Mouse (Mus musculus): ENCODE results near the gene Btrc. TPM values are rescaled to one million over a fixed set of nuclear protein-coding genes. Genes with fewer than 3 reads are reported as not detected.

Gene Btrc
- 48.1 and 58.3 TPM in 2 replicates for polyA plus RNA-seq (2014; fragmentation: Nextera tagmentation; extraction: Ambion mirVana)

- H3K4me1 ChIP-seq (ENCODE audit: control insufficient read depth, insufficient read depth, low read length) = peaks cover 10% of the 10 kb centered on the region
- DNase-seq (ENCODE audit: low spot score) (peak; percentile 100), ATAC-seq (peak; percentile 99)
- WGBS = under 1% methylated on average over 42 of the region's 42 CpGs
- H3K4me2 ChIP-seq (ENCODE audit: low read length) = peak within 1 kb of the TSS; percentile 76
- H3K4me3 ChIP-seq (ENCODE audit: low read depth, low read length) = peak within 1 kb of the TSS; percentile 78
- 0 out of 2 replicates have a peak, but pooled peaks cover 4% of the 10 kb centered on the region for H3K36me3 ChIP-seq (ENCODE audit: control insufficient read depth, insufficient read depth, low read length)
- H3K27me3 ChIP-seq (replicated peaks; ENCODE audit: control insufficient read depth, insufficient read depth, low read length) = 0 out of 2 replicates have a peak, but pooled peaks cover 3% of the 10 kb centered on the region
- peak within 1 kb of the TSS; percentile 86 for H3K9ac ChIP-seq (ENCODE audit: low read length)
- H3K9me3 ChIP-seq (replicated peaks; ENCODE audit: control insufficient read depth, low read length) = no peaks in the 10 kb centered on the region
- H3K27ac ChIP-seq (ENCODE audit: low read depth, low read length) = peak within 1 kb of the TSS; percentile 95
Measured at GRCm38 (mm10) chr19:45363384-45363926, at the start of gene Btrc. Btrc (plus strand) TSS chr19:45363734.

- no peaks in the 10 kb centered on the region for H3K27me3 ChIP-seq (replicated peaks; ENCODE audit: control insufficient read depth, insufficient read depth, low read length)
- DNase-seq (ENCODE audit: low spot score) (no peak), ATAC-seq (no peak)
- H3K9ac ChIP-seq (ENCODE audit: low read length) = 0 out of 2 replicates have a peak overlapping the region, but pooled peaks have one; percentile 13
- no peak overlapping the region for H3K4me2 ChIP-seq (ENCODE audit: low read length)
- no peaks in the 10 kb centered on the region for H3K9me3 ChIP-seq (replicated peaks; ENCODE audit: control insufficient read depth, low read length)
- H3K27ac ChIP-seq (ENCODE audit: low read depth, low read length) = peak overlapping the region; percentile 66; the same call in 1 of the 2 replicates
- no peak overlapping the region for H3K4me3 ChIP-seq (ENCODE audit: low read depth, low read length)
- WGBS = 40% methylated on average over 13 of the region's 13 CpGs
- no peaks in the 10 kb centered on the region for H3K36me3 ChIP-seq (ENCODE audit: control insufficient read depth, insufficient read depth, low read length)
- H3K4me1 ChIP-seq (ENCODE audit: control insufficient read depth, insufficient read depth, low read length) = peaks cover 6% of the 10 kb centered on the region
Measured at GRCm38 (mm10) chr19:45317473-45317882, 46.1 kb upstream of the Btrc start.

GRCm38 (mm10) chr19:45321062-45321461 lies 42.5 kb upstream of the Btrc start:
- no peaks in the 10 kb centered on the region for H3K36me3 ChIP-seq (ENCODE audit: control insufficient read depth, insufficient read depth, low read length)
- ATAC-seq (no peak), DNase-seq (ENCODE audit: low spot score) (no peak)
- H3K4me1 ChIP-seq (ENCODE audit: control insufficient read depth, insufficient read depth, low read length) = no peaks in the 10 kb centered on the region
- no peak overlapping the region for H3K9ac ChIP-seq (ENCODE audit: low read length)
- H3K4me2 ChIP-seq (ENCODE audit: low read length) = no peak overlapping the region
- 80% methylated on average over 5 of the region's 5 CpGs for WGBS
- H3K4me3 ChIP-seq (ENCODE audit: low read depth, low read length) = no peak overlapping the region
- H3K27ac ChIP-seq (ENCODE audit: low read depth, low read length) = no peak overlapping the region
- no peaks in the 10 kb centered on the region for H3K9me3 ChIP-seq (replicated peaks; ENCODE audit: control insufficient read depth, low read length)
- no peaks in the 10 kb centered on the region for H3K27me3 ChIP-seq (replicated peaks; ENCODE audit: control insufficient read depth, insufficient read depth, low read length)

- no peak overlapping the region for H3K4me2 ChIP-seq (ENCODE audit: low read length)
- no peaks in the 10 kb centered on the region for H3K36me3 ChIP-seq (ENCODE audit: control insufficient read depth, insufficient read depth, low read length)
- H3K9me3 ChIP-seq (replicated peaks; ENCODE audit: control insufficient read depth, low read length) = no peaks in the 10 kb centered on the region
- no peak overlapping the region for H3K27ac ChIP-seq (ENCODE audit: low read depth, low read length)
- no peak for ATAC-seq
- 64% methylated on average over 3 of the region's 3 CpGs for WGBS
- H3K27me3 ChIP-seq (replicated peaks; ENCODE audit: control insufficient read depth, insufficient read depth, low read length) = 0 out of 2 replicates have a peak, but pooled peaks cover 3% of the 10 kb centered on the region
- no peak overlapping the region for H3K9ac ChIP-seq (ENCODE audit: low read length)
- H3K4me3 ChIP-seq (ENCODE audit: low read depth, low read length) = no peak overlapping the region
- DNase-seq (ENCODE audit: low spot score) = no peak
- H3K4me1 ChIP-seq (ENCODE audit: control insufficient read depth, insufficient read depth, low read length) = peaks cover 11% of the 10 kb centered on the region; the same call in 1 of the 2 replicates
Measured at GRCm38 (mm10) chr19:45329039-45329438, 34.5 kb upstream of the Btrc start.

- WGBS = 4% methylated on average over 24 of the region's 24 CpGs
- H3K27ac ChIP-seq (ENCODE audit: low read depth, low read length) = no peak overlapping the region
- DNase-seq (ENCODE audit: low spot score) = peak; percentile 43
Measured at GRCm38 (mm10) chr19:45329748-45330298, 33.7 kb upstream of the Btrc start.

GRCm38 (mm10) chr19:45336718-45337117 lies 26.8 kb upstream of the Btrc start:
- Histone ChIP-seq H3K36me3 (ENCODE audit: control insufficient read depth, insufficient read depth, low read length) (no peaks in the 10 kb centered on the region), H3K4me1 (ENCODE audit: control insufficient read depth, insufficient read depth, low read length) (peaks cover 7% of the 10 kb centered on the region), H3K4me2 (ENCODE audit: low read length) (no peak overlapping the region), H3K9ac (ENCODE audit: low read length) (no peak overlapping the region), H3K9me3 (replicated peaks; ENCODE audit: control insufficient read depth, low read length) (no peaks in the 10 kb centered on the region), H3K27ac (ENCODE audit: low read depth, low read length) (no peak overlapping the region), H3K4me3 (ENCODE audit: low read depth, low read length) (no peak overlapping the region), H3K27me3 (replicated peaks; ENCODE audit: control insufficient read depth, insufficient read depth, low read length) (no peaks in the 10 kb centered on the region)
- DNase-seq (ENCODE audit: low spot score) = no peak
- WGBS = 86% methylated on average over 6 of the region's 6 CpGs
- ATAC-seq = no peak

More at GRCm38 (mm10) chr19:45329748-45330298, 33.7 kb upstream of the Btrc start:
- Histone ChIP-seq H3K4me1 (ENCODE audit: control insufficient read depth, insufficient read depth, low read length) (peaks cover 11% of the 10 kb centered on the region; the same call in 1 of the 2 replicates), H3K4me3 (ENCODE audit: low read depth, low read length) (no peak overlapping the region), H3K36me3 (ENCODE audit: control insufficient read depth, insufficient read depth, low read length) (no peaks in the 10 kb centered on the region), H3K4me2 (ENCODE audit: low read length) (peak overlapping the region; percentile 44), H3K27me3 (replicated peaks; ENCODE audit: control insufficient read depth, insufficient read depth, low read length) (0 out of 2 replicates have a peak, but pooled peaks cover 3% of the 10 kb centered on the region), H3K9me3 (replicated peaks; ENCODE audit: control insufficient read depth, low read length) (no peaks in the 10 kb centered on the region), H3K9ac (ENCODE audit: low read length) (peak overlapping the region; percentile 14; the same call in 1 of the 2 replicates)
- peak; percentile 46; the same call in 1 of the 2 replicates for ATAC-seq

GRCm38 (mm10) chr19:45338182-45338581 lies 25.4 kb upstream of the Btrc start:
- H3K9me3 ChIP-seq (replicated peaks; ENCODE audit: control insufficient read depth, low read length) = no peaks in the 10 kb centered on the region
- no peak overlapping the region for H3K4me2 ChIP-seq (ENCODE audit: low read length)
- WGBS = 35% methylated on average over 10 of the region's 10 CpGs
- peaks cover 7% of the 10 kb centered on the region for H3K4me1 ChIP-seq (ENCODE audit: control insufficient read depth, insufficient read depth, low read length)
- no peaks in the 10 kb centered on the region for H3K27me3 ChIP-seq (replicated peaks; ENCODE audit: control insufficient read depth, insufficient read depth, low read length)
- peak; percentile 55 for DNase-seq (ENCODE audit: low spot score)
- H3K4me3 ChIP-seq (ENCODE audit: low read depth, low read length) = no peak overlapping the region
- peak overlapping the region; percentile 41; the same call in 1 of the 2 replicates for H3K9ac ChIP-seq (ENCODE audit: low read length)
- peak overlapping the region; percentile 65 for H3K27ac ChIP-seq (ENCODE audit: low read depth, low read length)
- H3K36me3 ChIP-seq (ENCODE audit: control insufficient read depth, insufficient read depth, low read length) = no peaks in the 10 kb centered on the region
- ATAC-seq = peak; percentile 32; the same call in 1 of the 2 replicates

- Histone ChIP-seq H3K4me2 (ENCODE audit: low read length) (no peak overlapping the region), H3K27ac (ENCODE audit: low read depth, low read length) (no peak overlapping the region), H3K36me3 (ENCODE audit: control insufficient read depth, insufficient read depth, low read length) (no peaks in the 10 kb centered on the region), H3K4me3 (ENCODE audit: low read depth, low read length) (no peak overlapping the region), H3K27me3 (replicated peaks; ENCODE audit: control insufficient read depth, insufficient read depth, low read length) (no peaks in the 10 kb centered on the region), H3K4me1 (ENCODE audit: control insufficient read depth, insufficient read depth, low read length) (no peaks in the 10 kb centered on the region), H3K9me3 (replicated peaks; ENCODE audit: control insufficient read depth, low read length) (no peaks in the 10 kb centered on the region), H3K9ac (ENCODE audit: low read length) (no peak overlapping the region)
- 74% methylated on average over 5 of the region's 5 CpGs for WGBS
- no peak for DNase-seq (ENCODE audit: low spot score)
- no peak for ATAC-seq
Measured at GRCm38 (mm10) chr19:45343941-45344340, 19.6 kb upstream of the Btrc start.

- Histone ChIP-seq H3K27ac (ENCODE audit: low read depth, low read length) (no peak overlapping the region), H3K4me1 (ENCODE audit: control insufficient read depth, insufficient read depth, low read length) (no peaks in the 10 kb centered on the region), H3K27me3 (replicated peaks; ENCODE audit: control insufficient read depth, insufficient read depth, low read length) (no peaks in the 10 kb centered on the region), H3K36me3 (ENCODE audit: control insufficient read depth, insufficient read depth, low read length) (no peaks in the 10 kb centered on the region), H3K4me2 (ENCODE audit: low read length) (no peak overlapping the region), H3K4me3 (ENCODE audit: low read depth, low read length) (no peak overlapping the region), H3K9me3 (replicated peaks; ENCODE audit: control insufficient read depth, low read length) (no peaks in the 10 kb centered on the region), H3K9ac (ENCODE audit: low read length) (no peak overlapping the region)
- ATAC-seq (no peak), DNase-seq (ENCODE audit: low spot score) (no peak)
- WGBS = 76% methylated on average over 4 of the region's 4 CpGs
Measured at GRCm38 (mm10) chr19:45348188-45348587, 15.3 kb upstream of the Btrc start.

Data from forebrain, embryonic 14.5 days (tissue).